Mouse (Mus musculus) right cerebral cortex, postnatal 25 days (tissue): ENCODE data around the gene Get4.
A peak's percentile ranks its signal among the peaks of the same experiment; 100 is the strongest.

Experiments used
- DNase-seq: peaks from one replicate; pipeline ENCODE4 v3.0.0; 2022

Gene Get4

DNA sequence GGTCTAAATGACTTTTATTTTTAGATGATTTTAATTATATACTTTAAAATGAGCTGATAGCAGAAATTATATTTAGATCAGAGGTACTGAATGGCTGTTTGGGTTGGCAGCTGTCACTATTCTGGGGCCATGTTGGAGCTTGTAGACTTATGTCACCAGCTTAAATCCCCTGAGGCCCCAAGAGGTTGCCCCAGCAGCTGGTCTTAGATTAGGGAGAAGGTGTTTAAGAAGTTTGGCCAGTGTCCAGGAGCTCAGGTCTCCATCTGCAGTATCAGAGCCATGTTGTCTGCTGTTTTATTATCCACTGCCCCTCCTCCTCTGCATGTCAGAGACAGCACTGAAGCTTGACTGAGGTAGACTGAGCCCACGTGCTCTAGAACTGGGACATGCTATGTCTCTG lies 8.7 kb upstream of the Get4 start:
- no peak for DNase-seq

DNA sequence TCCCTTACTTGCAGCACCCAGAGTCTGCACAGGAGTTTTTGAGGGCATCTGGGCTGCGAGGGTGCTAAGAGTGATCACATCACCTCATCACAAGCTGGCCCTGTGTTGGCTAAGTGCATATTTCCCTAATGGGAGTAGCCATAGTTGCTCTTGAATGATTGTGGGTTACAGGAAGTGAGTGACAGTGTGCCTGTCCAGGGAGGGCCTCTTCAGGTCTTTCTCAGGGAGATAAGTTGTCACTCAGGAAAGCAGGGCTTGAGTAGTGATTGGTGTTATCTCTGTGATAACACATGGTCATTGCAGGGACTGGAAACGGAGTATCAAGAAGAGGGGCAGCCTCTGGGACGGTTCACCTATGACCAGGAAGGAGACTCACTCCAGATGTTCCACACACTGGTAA lies 4.4 kb upstream of the Get4 start:
- DNase-seq, result no peak

DNA sequence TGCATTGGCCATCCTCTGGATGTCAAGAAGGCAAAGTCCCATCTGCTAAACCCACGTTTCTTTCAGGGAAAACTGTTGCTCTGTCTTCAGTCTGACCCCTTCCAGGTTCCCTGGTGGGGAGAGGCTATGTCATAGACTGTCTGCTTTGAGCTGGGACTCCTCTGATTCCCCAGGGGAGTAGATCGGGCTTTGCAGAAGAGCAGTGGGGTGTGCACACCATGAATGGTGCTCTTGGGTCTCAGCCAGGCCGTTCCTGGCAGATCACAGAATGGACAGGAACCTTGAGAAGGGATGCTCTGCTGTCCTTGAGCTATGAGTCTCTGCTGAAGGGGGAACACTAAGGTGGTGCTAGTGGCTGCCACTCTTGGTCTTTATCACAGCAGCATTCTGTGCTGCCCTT lies 3.3 kb upstream of the Get4 start:
- DNase-seq, result no peak

DNA sequence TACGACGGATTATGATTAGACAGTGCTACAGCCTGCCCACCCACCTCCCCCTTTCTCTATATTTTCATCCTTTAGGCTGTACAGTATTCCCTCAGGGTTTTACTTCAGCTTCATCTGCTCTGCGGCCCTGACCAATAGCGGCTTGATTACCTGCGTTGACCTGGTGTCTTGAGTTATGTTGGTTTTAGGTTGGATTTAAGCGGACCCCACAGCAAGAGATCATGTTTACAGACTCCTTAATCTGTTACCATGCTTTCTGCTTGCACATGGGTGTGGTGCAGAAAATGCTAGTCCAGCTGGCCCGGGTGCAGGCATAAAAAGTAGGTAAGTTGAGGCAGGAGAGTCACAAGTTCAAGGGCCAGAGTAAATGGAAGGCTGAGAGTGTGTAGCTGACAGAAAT lies 845 bp upstream of the Get4 start:
- no peak for DNase-seq

DNA sequence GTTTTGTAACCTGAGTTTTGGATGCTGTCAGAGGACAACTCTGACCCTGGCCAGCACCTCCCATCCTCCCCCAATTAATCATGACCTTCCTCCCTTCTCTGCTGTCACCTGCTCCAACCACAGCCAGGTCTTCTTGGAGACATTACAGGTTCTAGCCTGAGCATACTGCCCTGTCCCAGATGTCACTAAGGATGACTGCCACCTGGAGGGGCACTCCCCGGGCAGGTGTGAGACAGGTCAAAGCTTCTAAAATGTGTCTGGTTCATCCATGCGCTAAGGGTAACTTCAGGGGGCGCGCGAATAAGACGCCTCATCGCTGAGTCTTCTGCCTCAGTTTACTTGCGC lies 416 bp upstream of the Get4 start:
- no peak for DNase-seq

DNA sequence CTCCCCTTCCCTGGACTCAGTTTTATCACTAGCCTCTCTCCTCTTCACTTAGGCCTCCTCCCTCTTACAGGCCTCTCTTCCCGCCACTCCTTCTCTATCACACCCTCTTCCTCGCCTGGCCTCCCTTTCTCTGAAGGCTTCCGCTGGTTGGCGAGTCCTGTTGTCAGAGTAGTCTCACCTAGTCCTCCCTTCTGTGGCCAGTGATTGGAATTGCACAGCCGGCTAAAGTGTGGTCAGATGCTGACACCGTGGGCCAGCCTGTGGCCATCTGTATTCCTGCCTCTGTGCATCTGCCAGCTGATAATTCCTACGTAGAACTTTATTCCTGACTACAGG lies 754 bp downstream of the Get4 start:
- DNase-seq, result no peak

DNA sequence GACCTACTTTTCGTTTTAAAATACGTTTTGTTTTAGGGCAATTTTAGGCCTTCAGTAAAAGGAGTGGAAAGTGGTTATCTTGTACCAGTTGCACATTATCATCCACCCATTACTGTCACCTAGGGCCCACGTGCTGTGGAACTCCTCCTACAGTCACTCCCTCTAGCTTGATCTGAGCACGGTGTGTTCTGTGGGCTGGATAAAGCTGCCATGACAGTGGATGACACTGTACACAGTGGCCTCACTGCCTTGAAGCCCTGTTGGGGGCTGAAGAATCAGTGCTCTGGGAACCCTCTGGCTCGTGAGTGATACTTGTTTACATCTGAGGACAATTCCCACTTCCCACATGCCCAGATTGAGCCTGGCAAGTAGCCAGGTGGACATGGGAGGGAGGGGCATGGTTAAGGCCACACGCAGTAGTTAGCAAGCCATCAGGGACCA lies 1.2 kb downstream of the Get4 start:
- DNase-seq, result no peak

DNA sequence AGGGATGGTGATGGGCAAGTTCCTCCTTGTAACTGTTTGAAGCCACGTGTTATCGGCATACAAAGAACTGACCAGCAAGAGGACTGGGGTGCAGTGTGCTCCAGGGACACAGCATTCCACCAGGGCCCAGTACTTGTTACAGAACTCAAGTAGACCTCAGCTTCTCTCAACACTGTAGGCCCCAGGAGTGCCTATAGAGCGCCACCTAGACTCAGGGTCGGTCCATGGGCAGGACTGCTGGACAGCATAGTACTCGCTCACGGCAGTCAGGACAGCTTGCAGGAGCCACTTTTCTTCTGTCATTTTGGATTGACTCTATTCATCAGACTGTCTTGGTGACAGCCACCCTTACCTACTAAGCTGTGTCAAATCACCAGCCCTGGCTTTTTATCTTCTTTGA lies 2.8 kb downstream of the Get4 start:
- DNase-seq, result no peak

DNA sequence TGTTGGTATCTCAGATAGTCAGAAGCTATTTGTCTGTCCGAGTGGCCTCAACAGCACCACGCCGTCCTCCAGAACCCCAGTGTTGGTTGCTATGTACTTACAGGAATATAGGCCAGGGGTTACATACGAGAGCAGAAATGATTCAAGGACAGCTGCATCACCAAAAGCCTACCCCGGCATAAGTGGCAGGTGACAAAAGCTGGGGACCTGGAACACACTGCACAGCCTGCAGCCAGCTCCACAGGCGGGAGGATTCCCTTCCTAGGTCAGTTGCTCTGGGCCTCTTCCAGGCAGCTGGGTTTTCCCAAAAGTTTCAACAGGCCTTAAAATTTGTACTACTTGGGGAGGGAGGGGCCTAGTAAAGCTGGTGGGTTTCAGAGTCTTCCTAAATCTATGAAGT lies 3.7 kb downstream of the Get4 start:
- DNase-seq, result no peak

DNA sequence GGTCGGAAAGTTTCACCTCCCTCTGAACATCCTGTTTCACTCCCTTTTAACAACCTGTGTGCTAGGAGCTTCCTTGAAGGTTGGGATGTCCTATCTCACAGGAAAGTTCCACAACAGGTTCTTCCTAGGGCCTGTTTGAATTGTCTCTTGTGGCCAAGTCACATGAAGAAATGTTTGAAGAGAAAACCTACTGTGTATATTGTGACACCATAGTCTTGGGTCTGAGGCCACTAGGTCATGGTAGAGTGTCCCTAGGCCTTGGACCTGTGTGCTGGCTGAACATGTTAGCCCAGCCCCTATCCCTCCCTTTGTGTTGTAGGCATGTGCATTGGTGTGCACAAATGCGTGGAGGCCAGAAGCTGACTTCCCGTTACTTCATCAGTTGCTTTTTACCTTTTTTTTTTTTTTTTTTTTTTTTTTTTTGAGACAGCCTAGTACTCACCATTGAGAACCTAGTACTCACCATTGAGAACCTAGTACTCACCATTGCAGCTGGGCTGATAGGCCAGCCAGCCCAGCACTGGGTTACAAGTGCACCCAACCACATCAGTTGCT lies 4.2 kb downstream of the Get4 start:
- DNase-seq, result no peak

DNA sequence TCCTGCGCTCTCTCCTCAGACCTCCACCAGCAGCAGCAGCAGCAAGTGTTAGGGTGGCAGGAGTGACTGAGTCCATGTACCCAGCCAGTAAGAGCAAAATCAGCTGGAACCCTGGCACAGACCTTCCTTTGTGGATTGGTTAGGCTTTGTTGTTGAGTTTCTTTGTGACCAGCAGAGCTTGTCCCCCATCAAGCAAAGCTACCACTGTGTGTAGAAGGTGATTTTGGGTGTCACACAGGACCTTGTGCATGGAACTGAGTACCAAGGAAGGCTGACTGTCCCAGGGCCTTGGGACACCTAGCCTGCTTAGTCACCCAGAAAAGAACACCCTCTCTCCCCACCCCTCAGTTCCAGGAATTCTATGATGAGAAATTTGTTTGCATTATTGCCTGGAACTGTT lies 5.1 kb downstream of the Get4 start:
- DNase-seq, result no peak

DNA sequence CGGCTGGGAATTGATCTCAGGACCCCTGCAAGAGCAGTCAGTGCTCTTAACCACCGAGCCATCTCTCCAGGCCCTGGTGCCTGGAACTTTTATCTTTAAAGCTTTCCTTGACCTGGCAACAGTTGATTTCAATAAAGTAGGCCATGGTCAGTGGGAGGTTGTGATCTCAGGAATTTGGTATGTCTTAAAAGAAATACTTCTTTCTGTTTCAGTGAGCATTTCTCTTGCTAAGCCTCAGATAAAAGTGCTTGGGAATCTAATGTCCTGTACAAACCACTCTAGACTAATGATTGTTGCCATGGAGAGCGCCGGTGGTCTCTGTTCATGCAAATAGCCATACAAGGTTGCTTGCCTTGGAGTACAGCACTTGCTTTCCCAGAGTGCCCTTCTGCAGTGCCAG lies 5.7 kb downstream of the Get4 start:
- no peak for DNase-seq

DNA sequence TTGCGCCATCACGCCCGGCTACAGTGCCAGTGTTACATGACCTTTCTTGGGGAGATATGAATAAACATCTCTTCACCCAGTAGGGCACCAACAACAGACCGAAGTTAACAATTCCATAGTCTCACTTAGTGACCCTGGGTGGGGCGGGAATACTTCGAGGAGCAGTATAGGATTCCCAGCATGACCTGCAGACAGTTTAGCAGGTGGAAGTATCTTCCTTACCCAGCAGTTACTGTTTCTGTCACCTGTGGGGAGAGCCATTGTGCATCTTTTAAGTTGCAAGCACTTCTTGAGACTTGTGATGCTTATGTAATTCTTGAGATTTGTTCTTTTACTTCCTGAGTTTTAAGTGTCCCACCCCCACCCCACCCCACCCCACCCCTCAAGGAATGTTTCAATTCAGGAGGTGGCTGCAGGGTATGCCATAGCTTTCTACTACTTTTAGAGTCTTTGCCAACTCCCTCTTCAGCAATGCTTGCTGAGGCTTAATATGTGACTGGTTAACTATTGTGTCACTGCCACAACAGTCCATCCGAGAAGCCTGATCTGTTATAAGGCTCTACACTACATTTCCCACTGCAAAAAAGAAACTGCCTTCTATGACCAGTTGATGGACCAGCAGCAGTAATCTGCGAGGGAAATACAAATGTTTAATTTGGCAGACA lies 6.4 kb downstream of the Get4 start:
- DNase-seq, result no peak

DNA sequence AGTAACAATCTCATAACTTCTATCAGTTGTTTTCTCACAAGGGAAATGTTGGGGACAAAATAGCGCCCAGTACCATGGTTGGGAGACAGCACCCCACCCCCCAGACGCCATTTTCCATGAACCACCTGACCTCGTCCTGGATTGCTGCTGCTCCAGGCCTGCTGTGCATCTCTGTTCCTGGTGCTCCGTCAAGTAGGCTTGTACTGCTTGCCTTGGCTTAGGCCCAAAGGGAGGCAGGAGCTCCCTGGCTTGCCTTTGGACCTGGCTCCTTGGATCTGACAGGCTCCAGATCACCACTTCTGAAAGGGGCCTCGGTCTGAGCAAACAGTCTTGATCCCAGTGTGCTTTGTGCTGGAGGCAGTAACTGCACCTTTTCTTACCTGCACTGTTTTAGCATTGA lies 7.7 kb downstream of the Get4 start:
- no peak for DNase-seq

DNA sequence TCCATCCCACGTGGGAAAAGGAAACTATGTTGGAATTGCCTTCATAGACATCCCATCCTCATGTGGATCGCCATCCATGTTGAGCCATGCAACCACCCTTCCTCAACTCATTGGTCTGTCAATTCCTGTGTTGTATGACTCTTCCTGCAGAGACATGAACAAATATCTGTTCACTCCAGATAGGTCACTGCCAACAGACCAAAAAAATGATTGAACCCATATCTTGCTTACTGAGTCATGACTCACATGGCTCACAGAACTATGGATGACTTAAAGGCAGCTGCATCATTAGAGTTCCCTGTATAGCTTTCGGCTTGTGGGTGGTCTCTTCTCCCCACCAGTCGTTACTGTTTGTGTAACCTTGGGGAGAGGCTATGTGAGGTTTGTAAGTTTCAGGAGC lies 9.3 kb downstream of the Get4 start:
- no peak for DNase-seq

DNA sequence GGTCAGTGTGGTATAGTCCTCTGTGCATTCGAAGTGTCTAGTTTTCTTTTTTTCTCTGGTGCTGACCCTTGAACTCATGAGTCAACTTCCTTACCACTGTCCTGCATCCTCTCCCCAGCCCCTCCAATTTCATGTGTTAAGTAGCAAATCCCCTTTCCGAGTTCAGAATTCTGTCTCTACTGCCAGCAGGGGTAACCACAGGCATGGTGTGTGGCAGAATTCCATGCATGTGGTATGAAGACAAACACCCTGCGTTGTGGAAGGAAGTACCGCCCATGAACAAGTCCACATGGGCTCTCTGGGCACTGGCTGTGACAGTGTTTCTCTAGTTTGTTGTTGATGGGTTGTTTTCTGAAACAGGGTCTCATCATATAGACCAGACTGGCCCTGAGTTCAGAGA lies 15.5 kb downstream of the Get4 start:
- DNase-seq, result no peak

DNA sequence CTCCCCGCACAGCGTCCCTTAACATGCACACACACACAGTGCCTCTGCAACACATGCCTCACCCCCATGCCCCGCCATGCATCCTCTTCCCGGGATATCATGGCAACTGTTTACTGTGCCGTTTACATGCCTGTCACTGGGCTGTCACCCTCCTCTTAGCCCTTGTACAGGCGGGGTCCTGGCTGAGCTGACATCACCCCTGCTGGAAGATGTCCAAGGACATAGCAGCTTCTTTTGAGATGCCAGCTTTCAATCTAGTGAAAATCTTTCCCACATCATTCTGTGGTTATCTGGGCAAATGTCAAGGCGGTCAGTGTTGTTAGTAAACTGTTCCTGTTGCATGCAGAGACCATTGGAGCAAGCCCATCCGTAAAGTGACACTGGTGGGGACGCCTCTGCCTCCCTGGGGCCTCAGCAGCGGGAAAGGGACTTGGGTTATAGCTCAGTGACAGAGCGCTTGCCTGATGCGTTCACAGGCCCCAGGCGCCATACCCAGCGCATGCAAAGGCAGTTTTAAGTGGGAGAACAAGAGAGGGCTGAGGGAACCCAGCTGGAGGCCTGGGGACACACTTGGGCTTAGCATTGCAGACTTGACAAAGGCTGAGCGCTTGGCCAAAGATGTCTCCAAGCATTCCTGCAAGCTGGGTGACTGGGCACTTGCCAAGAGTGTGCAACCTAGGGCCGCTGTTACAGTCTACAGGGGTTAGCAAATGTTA lies 18.8 kb downstream of the Get4 start:
- DNase-seq, result no peak

DNA sequence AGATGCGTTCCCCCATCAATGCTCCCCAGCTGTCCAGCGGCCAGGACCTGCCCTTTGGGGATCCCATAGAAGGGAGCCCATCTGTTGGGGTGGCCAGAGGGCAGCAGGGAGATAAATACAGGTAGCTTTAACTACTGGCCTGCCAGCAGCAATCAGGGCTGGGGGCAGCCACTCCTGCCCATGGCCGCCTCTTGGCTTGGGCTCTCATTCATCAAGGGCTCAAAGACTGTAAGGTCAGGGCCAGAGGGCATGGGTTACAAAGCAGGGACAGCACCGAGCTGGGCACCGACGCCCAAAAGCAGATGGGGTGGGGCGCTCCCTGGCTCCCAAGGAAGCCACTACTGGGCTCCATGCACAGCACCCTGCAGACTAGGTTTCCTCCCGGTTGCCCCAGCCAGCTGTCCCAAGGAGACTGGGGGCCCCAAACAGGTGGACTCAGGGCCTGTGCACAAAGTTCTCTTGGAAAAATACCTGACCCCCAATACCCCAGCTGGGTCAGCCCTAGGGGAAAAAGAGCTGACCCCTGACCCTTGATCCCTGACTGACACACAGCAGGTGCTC lies 19.9 kb downstream of the Get4 start:
- no peak for DNase-seq

DNA sequence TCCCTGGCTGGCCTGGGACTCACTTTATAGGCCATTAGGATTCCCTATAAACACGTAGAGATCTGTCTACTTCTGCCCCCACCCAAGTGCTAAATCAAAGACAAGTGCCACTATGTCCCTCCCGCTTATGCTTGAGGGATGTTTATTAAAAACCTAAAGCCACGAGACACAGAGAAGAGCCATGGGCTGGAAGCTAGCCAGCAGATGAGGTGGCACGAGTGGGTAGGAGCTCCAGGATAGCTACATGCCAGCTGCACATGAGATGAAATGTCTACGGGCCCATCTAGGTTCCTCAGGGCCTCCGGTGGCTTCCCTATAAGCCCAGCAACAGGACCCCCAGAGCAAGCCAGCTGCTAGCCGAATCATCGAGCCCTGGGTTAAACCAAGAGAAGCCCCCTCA lies 25.2 kb downstream of the Get4 start:
- peak; percentile 61 for DNase-seq

DNA sequence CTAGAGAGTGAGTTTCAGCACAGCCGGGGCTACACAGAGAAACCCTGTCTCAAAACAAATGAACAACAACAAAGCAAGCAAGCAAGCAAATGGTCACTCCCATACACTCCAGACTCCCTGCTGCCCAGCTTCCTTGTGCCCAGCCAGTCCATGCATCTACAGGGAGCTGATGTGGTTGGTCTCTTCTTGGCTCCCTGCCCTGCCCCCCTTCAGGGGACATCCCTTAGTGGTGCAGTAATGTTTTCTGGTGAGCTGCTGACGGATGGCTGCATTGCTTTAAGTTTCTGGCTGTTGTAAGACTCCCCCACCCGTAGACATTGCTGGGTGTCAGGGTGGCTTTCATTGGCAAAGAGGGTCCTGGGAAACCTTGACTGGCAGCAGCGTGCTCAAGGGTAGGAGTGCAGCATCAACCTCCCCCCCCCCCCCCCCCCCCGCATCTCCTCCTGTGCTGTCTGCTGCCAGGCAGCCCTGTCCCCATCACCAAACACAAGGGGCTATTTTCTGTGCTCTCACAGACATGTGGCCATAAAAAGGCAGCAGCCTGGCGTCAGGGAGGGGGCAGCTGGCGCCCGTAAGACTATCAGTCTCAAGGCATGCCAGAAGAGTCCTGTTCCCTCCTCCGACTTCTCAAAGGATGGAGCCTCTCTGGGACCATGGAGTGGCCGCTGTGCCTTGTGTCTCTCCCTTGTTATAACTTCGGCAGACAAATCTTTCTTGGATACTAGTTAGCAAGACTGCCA lies 29.4 kb downstream of the Get4 start:
- DNase-seq, result no peak

DNA sequence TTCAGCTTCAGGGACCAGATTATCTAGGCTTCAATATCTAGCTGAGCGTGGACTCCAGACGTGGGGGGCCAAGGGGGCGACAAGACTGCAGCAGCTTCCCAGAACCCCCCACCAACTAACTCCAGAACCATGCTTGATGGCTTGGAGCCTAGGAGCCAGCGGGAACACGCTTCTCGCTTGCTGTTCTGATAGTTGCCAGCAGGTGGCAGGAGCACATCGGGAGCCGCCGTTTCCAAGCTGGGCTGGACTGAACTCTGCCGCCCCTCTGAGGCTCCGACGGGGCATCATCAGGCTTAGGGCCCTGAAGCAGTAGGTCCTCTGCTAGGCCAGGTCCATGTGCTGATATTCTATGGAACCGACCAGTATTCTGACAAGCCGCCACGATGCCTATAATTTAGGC lies 30.1 kb downstream of the Get4 start:
- DNase-seq, result peak; percentile 80

DNA sequence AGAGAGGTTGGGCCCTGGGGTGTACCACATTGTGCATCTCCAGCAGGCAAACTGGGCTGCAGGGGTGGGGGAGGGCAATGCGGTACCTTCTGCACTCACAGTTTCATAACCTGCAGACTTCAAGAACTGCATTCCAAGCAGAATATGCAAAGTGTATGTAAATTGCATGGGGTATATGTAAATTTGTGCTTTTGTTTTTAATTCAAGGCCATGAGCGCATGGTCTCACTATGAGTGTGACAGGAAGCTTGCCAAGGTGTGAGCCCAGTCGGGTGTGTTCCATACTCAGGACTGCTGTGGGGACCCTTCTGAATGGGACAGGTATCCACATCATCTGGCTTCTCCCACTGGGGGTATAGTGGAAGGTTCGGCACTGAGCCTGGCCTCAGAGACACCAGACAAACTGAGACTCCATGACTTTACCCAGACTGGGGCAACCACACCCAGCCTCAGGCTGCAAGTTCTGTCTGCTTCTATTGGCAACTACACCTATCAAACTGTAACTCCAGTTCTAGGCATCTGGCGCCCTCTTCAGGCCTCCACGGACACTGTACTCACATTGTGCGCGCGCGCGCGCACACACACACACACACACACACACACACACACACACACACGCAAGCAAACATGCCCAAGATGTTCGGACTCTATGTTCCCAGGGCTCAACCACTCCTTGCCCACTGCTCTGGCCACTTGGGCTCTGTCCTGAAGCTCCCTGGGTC lies 31.5 kb downstream of the Get4 start:
- no peak for DNase-seq

DNA sequence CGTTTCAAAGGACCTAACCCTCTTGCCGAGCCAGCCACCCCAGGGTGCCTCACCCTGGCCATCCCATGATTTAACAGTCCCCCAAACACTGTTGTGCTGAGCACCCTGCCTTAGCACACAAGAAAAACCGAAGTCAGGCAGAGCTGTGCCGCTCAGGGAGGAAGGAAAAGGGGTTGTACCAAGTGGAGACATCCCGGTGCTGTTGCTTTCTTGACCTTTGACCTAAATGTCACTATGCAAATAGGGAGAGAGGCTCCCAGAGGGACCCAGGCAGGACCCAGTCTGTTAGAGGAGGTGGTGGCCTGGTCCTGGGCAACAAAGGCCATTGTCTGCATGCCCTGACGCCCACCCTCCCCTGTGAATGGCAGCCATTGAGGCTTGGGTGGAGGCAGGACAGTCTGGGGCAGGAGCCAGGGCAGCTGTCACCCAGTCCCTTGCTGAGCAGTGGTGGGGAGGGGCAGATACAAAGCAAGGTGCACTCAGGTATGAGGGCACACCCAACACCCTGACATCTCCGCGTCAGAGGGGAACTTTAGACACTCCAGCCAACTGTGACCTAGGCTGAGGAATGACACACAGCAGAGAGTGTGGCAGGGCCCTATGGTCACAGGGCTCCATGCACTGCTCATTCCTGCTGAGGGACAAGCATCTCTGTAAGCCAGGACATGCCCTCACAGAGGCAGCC lies 33.4 kb downstream of the Get4 start:
- no peak for DNase-seq
